Mouse (Mus musculus) heart, embryonic 16.5 days (tissue): ENCODE data around the gene Pex1. TPM values are rescaled to one million over a fixed set of nuclear protein-coding genes. Genes with fewer than 3 reads are reported as not detected.
"Not testable (repeated sequence)": the region's sequence is repeated elsewhere in the genome, so short reads cannot be mapped to it uniquely, and the experiment has no call there.

ENCODE experiments used
- ATAC-seq: fragments of 200-750 bp; cut with Nextera tagmentation; replicated peaks from 2 replicates; pipeline ENCODE4 v1.8.0; 2017; ENCODE audit warnings: moderate number of reproducible peaks; ENCODE audit not compliant: insufficient read depth, low FRiP score; ENCODE audit errors: extremely low read depth
- H3K27ac ChIP-seq: fragments of 300-500 bp; sonication (generic); 2 replicates; pipeline ENCODE4 v1.5.1; 2014; ENCODE audit warnings: mild to moderate bottlenecking, low read length, control low read depth, moderate library complexity
- H3K27me3 ChIP-seq: fragments of 300-500 bp; sonication (generic); 2 replicates; pipeline ENCODE4 v1.6.1; 2014; ENCODE audit warnings: low read length, mixed read lengths; ENCODE audit not compliant: control insufficient read depth, insufficient read depth
- H3K36me3 ChIP-seq: fragments of 300-500 bp; sonication (generic); 2 replicates; pipeline ENCODE4 v1.6.1; 2014; ENCODE audit not compliant: control insufficient read depth, insufficient read depth
- H3K4me1 ChIP-seq: fragments of 300-500 bp; sonication (generic); 2 replicates; pipeline ENCODE4 v1.6.1; 2014; ENCODE audit warnings: low read length, mixed read lengths; ENCODE audit not compliant: control insufficient read depth, insufficient read depth
- H3K4me2 ChIP-seq: fragments of 300-500 bp; sonication (generic); 2 replicates; pipeline ENCODE4 v1.6.1; 2014; ENCODE audit warnings: low read depth, mild to moderate bottlenecking, control low read depth, low read length
- H3K4me3 ChIP-seq: fragments of 300-500 bp; sonication (generic); 2 replicates; pipeline ENCODE4 v1.5.1; 2014; ENCODE audit warnings: mild to moderate bottlenecking, control low read depth, low read length
- H3K9ac ChIP-seq: fragments of 300-500 bp; sonication (generic); 2 replicates; pipeline ENCODE4 v1.6.1; 2014; ENCODE audit warnings: low read length, control low read depth
- H3K9me3 ChIP-seq: fragments of 300-500 bp; sonication (generic); replicated peaks from 2 replicates; pipeline ENCODE4 v1.6.1; 2016; ENCODE audit warnings: low read length; ENCODE audit not compliant: control insufficient read depth
- WGBS: fragments of 180-500 bp; shearing (Covaris S2); extraction: QIAGEN DNeasy Blood & Tissue Kit; methylation state at CpG from one replicate; pipeline ENCODE4 v1.1.7; 2014; 5-methylcytosine and 5-hydroxymethylcytosine counted together
- polyA plus RNA-seq: library from polyadenylated mRNA; unstranded; fragments of >200 nt; fragmentation: Nextera tagmentation; extraction: Ambion mirVana; gene quantifications from 2 replicates; pipeline ENCODE4 v1.2.1, GENCODE M21; 2015

The Pex1 gene
- polyA plus RNA-seq, 1 experiment from 2014 or later, result 11.1 TPM

DNA sequence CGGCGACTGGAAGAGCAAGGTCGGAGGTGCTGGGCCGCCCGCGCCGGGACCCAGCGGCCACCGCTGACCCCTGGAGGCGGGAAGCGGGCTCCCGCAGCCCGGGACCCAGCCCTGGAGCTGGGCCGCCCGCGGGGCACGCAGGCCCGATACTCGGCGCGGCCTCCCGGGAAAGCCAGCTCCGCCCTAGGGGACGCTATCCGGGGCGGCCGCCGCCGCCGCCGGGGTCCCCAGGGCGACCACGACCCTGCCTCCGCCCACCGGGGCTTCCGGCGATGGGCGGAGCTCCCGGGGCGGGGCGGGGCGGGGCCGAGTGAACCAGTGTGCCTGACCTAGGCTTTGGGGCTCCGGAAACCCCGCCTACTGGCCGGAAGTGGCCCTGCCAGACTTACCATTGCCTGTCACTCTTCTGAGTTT is 51.8 kb downstream of the Pex1 start:
- ATAC-seq, result peak; percentile 96
- Histone ChIP-seq H3K4me3 (peak overlapping the region; percentile 82), H3K9ac (peak overlapping the region; percentile 96), H3K27ac (peak overlapping the region; percentile 90), H3K9me3 (no peaks in the 10 kb centered on the region), H3K36me3 (peaks cover 14% of the 10 kb centered on the region), H3K27me3 (no peaks in the 10 kb centered on the region), H3K4me2 (peak overlapping the region; percentile 70), H3K4me1 (peaks cover 11% of the 10 kb centered on the region)
- WGBS, result 0% methylated on average over 38 of the region's 46 CpGs

DNA sequence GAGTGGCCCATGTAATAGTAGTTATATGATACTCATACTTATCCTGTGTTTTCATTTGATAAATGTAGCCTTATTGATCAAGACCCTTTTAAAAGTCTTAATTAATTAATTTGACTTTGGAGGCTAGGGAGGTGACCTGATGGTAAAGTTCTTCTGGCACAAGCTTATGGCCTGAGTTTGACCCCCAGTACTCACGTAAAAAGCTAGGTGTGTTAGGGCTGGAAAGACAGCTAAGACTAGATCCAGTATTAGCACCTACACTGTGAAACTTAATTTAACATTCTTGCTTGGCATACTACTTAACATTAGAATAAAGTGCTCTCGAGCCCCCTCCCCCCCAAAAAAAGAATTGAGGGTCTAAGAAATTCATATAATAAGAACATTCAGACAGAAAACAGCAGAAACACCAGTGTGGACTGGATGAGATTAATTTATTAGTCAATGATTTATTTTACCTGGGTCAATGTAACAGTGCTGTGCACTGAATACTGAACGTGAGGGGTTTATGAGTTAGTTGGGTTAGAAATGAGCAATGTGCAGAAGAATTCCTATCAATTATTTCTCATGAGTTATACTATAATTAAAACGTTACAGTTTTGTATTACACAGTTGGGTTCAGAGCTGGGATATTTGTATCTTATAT is 52.5 kb downstream of the Pex1 start:
- WGBS, result 49% methylated on average over 4 of the region's 4 CpGs
- Histone ChIP-seq H3K4me2 (peak overlapping the region; percentile 70), H3K36me3 (peaks cover 10% of the 10 kb centered on the region), H3K4me1 (peaks cover 11% of the 10 kb centered on the region), H3K27ac (no peak overlapping the region), H3K4me3 (no peak overlapping the region; the same call in 1 of the 2 replicates), H3K9ac (no peak overlapping the region), H3K9me3 (no peaks in the 10 kb centered on the region), H3K27me3 (no peaks in the 10 kb centered on the region)
- ATAC-seq, result no peak

DNA sequence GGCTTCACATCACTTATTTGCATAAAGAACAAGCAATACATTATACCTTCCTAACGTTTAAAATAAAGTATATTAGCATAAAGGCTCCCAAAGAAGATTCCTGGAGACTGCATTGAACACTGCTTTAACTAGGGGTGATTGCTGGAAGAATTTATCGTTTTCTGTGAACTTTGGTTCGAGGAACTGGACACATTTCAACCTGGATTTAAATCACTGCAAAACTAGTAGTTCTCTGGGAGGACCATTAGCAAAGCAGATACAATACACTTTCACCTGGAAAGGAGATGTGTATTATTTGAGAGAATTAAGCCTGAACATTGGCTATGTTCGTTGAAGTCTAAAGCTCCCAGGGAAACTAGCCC is 53.0 kb downstream of the Pex1 start:
- no peak for ATAC-seq
- no peak overlapping the region for H3K27ac ChIP-seq
- peaks cover 11% of the 10 kb centered on the region for H3K4me1 ChIP-seq
- no peaks in the 10 kb centered on the region for H3K9me3 ChIP-seq
- H3K9ac ChIP-seq, result no peak overlapping the region
- WGBS, result 70% methylated on average over 4 of the region's 4 CpGs
- peaks cover 8% of the 10 kb centered on the region; the same call in 1 of the 2 replicates for H3K36me3 ChIP-seq
- no peaks in the 10 kb centered on the region for H3K27me3 ChIP-seq
- H3K4me2 ChIP-seq, result no peak overlapping the region
- H3K4me3 ChIP-seq, result no peak overlapping the region

DNA sequence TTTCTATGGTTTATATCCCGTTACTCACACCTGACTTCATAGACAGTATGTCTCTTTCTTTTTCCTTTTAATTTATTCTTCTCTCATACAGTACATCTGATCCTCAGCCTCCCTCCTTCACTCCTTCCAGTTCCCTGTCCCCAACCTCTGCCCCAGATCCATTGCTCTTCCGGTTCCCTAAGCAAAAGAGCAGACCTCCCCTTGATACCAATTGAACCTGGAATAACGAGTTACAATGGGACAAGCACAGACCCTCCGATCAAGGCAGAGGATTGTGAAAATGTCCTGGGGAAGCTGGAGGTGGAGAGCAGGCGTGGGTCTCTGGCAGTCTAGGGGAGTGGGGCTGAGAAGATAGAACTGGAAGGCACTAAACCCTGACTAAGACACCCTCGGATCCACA is 55.0 kb downstream of the Pex1 start, which contains the start of gene Tmbim7:
Gene Tmbim7 (plus strand): TSS at position 301 of the 400 bp plus-strand sequence.
- H3K4me1 ChIP-seq, result peaks cover 5% of the 10 kb centered on the region; the same call in 1 of the 2 replicates
- H3K27ac ChIP-seq, result no peak within 1 kb of the TSS
- no peak within 1 kb of the TSS for H3K4me3 ChIP-seq
- 68% methylated on average over 6 of the region's 6 CpGs for WGBS
- H3K27me3 ChIP-seq, result no peaks in the 10 kb centered on the region
- no peak within 1 kb of the TSS for H3K9ac ChIP-seq
- H3K36me3 ChIP-seq, result no peaks in the 10 kb centered on the region
- ATAC-seq, result no peak
- no peaks in the 10 kb centered on the region for H3K9me3 ChIP-seq
- no peak within 1 kb of the TSS for H3K4me2 ChIP-seq

DNA sequence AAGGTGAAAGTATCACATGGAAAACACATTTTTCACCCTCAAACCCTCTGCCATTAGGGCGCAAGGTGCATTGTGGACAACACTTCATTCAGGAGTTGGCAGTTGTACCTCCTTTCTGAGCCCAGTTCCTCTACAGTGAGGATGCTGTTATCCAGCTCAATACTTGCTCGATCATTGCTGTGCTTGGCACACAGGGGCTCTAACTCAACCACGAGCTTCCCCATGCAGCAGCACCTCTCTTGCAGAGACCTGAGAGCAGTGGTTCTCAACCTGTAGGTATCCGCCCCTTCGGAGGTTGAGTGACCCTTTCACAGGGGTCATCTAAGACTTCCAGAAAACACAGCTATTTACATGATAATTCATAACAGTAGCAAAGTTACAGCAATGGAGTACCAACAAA is 55.8 kb downstream of the Pex1 start:
- Histone ChIP-seq H3K36me3 (no peaks in the 10 kb centered on the region), H3K27me3 (no peaks in the 10 kb centered on the region), H3K9ac (no peak overlapping the region), H3K27ac (no peak overlapping the region), H3K4me1 (peaks cover under 1% of the 10 kb centered on the region; the same call in 1 of the 2 replicates), H3K4me3 (no peak overlapping the region), H3K9me3 (no peaks in the 10 kb centered on the region), H3K4me2 (no peak overlapping the region)
- WGBS, result 76% methylated on average over 5 of the region's 5 CpGs
- ATAC-seq, result no peak

DNA sequence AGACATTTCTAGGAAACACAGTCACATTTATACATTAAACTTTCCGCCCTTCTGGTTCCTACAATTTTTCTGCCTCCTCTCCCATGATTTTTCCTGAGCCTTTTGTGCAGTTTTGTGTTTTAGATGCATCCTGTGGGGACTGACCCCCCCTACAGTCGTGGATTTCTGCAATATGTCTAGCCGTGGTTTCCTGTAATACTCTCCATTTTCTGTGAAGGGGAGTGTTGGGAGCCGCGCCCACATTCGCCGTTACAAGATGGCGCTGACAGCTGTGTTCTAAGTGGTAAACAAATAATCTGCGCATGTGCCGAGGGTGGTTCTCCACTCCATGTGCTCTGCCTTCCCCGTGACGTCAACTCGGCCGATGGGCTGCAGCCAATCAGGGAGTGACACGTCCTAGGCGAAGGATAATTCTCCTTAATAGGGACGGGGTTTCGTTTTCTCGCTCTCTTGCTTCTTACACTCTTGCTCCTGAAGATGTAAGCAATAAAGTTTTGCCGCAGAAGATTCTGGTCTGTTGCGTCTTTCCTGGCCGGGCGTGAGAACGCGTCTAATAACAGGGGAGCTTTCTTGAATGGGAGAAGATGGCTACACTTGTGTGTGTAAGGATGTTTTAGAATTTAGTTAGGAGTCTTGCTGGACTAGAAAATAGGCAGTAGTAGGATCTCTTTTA is 57.2 kb downstream of the Pex1 start:
- H3K4me2 ChIP-seq, H3K4me1 ChIP-seq, ATAC-seq, H3K27ac ChIP-seq, H3K36me3 ChIP-seq, H3K4me3 ChIP-seq, H3K9ac ChIP-seq, H3K27me3 ChIP-seq, H3K9me3 ChIP-seq: not testable (repeated sequence)
- 94% methylated on average over 15 of the region's 25 CpGs for WGBS

DNA sequence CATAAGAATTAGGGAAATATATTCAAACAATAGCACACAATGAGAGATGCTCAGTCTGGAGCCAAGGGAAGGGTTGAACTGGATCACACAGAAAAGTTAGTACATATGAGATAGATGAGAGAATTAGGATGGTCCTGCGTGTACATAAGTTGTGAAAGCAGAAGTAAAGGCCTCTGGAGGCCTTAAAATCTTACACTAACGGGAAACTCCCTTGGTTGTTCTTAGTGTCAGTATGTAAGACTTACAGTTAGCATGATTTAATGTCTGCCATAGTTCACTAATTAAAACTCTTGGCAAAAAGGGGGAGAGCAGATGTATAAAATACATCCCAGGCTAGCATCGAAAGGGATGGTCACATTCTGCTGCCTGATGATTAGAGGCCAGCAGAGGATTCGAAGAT is 57.9 kb downstream of the Pex1 start:
- Histone ChIP-seq H3K9ac (no peak overlapping the region), H3K4me2 (no peak overlapping the region), H3K9me3 (peaks cover 1% of the 10 kb centered on the region; the same call in 1 of the 2 replicates), H3K27ac (no peak overlapping the region), H3K4me1 (no peaks in the 10 kb centered on the region), H3K4me3 (no peak overlapping the region), H3K27me3 (no peaks in the 10 kb centered on the region), H3K36me3 (no peaks in the 10 kb centered on the region)
- no peak for ATAC-seq
- 77% methylated on average over 4 of the region's 4 CpGs for WGBS

DNA sequence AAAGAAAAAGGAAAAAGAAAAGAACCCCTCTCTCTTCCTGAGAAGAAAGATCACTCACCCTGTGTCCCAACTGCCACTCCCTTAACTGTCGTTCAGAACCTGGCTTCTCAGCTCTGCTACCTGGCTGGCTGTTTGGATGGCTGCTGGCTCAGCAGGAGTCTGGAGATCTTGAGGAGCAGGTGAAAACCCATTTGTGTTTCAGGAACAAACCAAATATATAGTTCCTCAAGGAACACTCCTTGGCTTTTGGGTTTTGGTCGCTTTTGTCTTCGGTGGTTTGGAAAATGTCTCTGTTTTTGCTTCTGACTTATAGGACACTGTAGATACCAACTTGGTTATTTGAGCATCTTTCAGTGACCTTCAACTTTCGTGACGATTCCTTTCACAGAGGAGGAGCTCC is 61.2 kb downstream of the Pex1 start, which contains the start of gene Gatad1:
Gene Gatad1 (minus strand): TSS at position 101 of the 400 bp plus-strand sequence.
- WGBS, result 68% methylated on average over 5 of the region's 5 CpGs
- no peak within 1 kb of the TSS for H3K4me3 ChIP-seq
- no peak for ATAC-seq

DNA sequence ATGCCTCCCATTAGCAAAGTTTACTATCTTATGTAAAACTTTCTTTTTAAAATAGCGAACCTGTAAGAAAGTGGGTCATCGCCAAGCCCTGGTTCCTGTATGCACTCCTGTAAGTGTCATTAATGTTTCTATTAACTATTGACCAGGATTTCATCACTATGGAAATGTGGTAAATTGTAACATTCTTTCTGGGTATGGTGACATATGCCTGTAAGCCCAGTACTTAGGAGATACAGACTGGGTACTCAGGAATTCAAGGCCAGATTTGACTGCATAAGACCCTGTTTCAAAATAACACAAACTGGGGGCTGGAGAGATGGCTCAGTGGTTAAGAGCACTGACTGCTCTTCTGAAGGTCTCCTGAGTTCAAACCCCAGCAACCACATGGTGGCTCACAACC is 69.4 kb downstream of the Pex1 start:
- no peak overlapping the region for H3K27ac ChIP-seq
- no peak overlapping the region for H3K4me3 ChIP-seq
- ATAC-seq, result no peak
- WGBS, result 87% methylated on average over 2 of the region's 2 CpGs
- no peaks in the 10 kb centered on the region for H3K27me3 ChIP-seq
- H3K36me3 ChIP-seq, result no peaks in the 10 kb centered on the region
- H3K4me2 ChIP-seq, result no peak overlapping the region
- no peaks in the 10 kb centered on the region for H3K9me3 ChIP-seq
- H3K4me1 ChIP-seq, result no peaks in the 10 kb centered on the region
- H3K9ac ChIP-seq, result no peak overlapping the region

More for the DNA sequence above, 61.2 kb downstream of the Pex1 start, which contains the start of gene Gatad1:
- H3K27me3 ChIP-seq, result no peaks in the 10 kb centered on the region
- H3K27ac ChIP-seq, result no peak within 1 kb of the TSS
- H3K4me2 ChIP-seq, result no peak within 1 kb of the TSS
- H3K4me1 ChIP-seq, result no peaks in the 10 kb centered on the region
- no peaks in the 10 kb centered on the region for H3K36me3 ChIP-seq
- H3K9me3 ChIP-seq, result peaks cover 2% of the 10 kb centered on the region; the same call in 1 of the 2 replicates
- no peak within 1 kb of the TSS for H3K9ac ChIP-seq
